Mouse (Mus musculus) left cerebral cortex, adult 2 months (tissue): Measurements from ENCODE around the gene Gm33543. TPM values are rescaled to one million over a fixed set of nuclear protein-coding genes. Genes with fewer than 3 reads are reported as not detected.

Experiments
- DNase-seq, 2 experiments: peaks; one replicate each; pipeline ENCODE4 v3.0.0; 2021 to 2022; ENCODE audit warnings: low spot score in 2 of 2, mixed read lengths in 1 of 2; ENCODE audit errors: extremely low spot score in 1 of 2
- H3K27ac ChIP-seq: fragments of 200-600 bp; 2 replicates; pipeline ENCODE4 v1.8.1; 2022
- H3K4me3 ChIP-seq: fragments of 200-600 bp; 2 replicates; pipeline ENCODE4 v1.8.1; 2022
- CTCF ChIP-seq: fragments of 200-600 bp; IDR thresholded peaks from 2 replicates; pipeline ENCODE4 v1.8.1; 2022; ENCODE audit warnings: antibody characterized with exemption, mild to moderate bottlenecking, moderate library complexity
- intact Hi-C: fragments of 180-260 bp; cut with DNase I; formaldehyde crosslinking; loops from one replicate; pipeline ENCODE4 v1.15.1; 2025
- total RNA-seq, 2 experiments: library from RNA; stranded (reverse); gene quantifications; 2 replicates each; pipeline ENCODE4 v1.2.3; 2021

Gm33543 gene
- total RNA-seq, 2 experiments from 2014 or later, result not detected

DNA sequence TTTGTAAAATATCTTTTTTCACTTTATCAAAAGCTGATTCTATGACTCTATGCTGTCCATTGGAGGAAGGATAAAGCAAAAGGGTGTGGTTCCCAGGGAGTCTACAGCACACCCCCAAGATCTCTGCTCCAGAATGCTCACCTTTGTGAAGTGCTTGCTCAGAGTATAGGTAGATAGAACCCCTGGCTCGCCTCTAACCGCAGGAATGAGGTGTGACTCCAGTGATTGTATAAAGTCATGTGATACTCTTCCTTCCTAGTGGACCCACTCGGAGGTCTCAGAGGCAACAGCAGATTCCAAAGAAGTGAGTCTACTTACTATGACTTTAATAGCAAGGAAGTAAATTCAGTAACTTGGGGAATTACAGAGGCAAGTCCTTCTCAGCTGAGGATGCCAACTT, 19.9 kb upstream of the Gm33543 start:
- H3K4me3 ChIP-seq, result no peak overlapping the region

DNA sequence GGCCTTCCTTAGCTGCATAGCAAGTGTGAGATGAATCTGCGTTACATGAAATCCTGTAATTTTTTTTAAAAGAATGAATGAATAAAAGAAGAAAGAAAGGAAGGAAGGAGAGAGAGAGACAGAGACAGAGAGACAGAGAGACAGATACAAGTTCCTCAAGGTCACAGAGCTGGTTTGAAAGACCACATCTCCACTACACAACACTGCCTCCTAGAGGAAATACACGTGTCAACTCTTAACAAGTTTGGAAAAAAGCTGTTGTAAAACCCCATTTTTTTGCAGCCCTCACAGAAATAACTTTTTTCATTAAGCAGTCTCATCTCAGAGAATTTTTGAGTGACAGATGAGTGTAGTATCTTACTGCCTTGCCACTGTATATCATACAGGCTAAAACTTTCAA, 15.4 kb upstream of the Gm33543 start:
- TF ChIP-seq CTCF, result peak; percentile 73
- H3K4me3 ChIP-seq, result no peak overlapping the region
- peak in 1 of 2 experiments; percentile 11 for DNase-seq
- H3K27ac ChIP-seq, result no peak overlapping the region
- intact Hi-C loops, result loop anchor here (2.0 kb wide), 1 partner anchor 305 kb away; no protein-coding TSS in a partner anchor

More for the DNA sequence above, 19.9 kb upstream of the Gm33543 start:
- intact Hi-C loops, result no loop called here
- DNase-seq, result no peak
- no peak for TF ChIP-seq CTCF
- no peak overlapping the region for H3K27ac ChIP-seq

DNA sequence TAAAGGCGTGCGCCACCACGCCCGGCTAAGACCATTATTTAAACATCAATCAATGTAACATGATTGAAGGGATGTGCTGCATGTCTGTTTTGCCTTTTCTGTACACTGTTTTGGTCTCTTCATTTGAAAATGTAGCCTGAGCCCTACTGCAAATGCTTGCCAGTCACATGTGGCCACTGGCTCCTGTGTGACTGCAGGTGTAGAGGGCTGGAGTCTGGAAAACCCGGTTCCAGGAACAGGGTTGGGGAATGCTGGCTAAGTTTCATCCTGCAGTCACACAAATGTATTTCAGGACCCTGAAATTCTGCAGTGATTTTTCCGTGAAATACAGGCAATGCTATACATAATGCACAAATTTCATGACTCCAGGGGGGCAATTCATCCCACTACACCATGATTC, 12.7 kb upstream of the Gm33543 start:
- TF ChIP-seq CTCF, result no peak
- no peak overlapping the region for H3K4me3 ChIP-seq
- intact Hi-C loops, result no loop called here

DNA sequence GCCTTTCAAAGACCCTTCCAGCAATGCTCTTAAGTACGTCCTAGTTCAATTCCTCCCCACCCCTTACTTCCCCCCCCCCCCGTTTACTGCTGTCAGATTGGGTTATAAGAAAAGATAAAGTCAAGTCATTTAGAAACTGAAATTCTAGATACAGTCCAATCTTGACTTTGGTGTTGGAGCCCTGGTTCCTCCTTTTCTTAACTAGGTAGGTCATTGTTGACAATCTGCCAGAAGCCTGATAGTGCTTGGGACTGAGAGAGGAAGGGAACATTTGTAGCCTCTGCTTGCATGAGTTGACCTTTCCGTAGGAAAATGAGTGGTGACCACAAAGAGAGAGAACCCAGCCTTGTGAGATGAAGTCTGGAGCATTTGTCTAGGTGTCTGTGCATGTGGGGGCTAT, 7.8 kb upstream of the Gm33543 start:
- no peak overlapping the region for H3K4me3 ChIP-seq
- TF ChIP-seq CTCF, result no peak
- no peak for DNase-seq
- H3K27ac ChIP-seq, result no peak overlapping the region
- intact Hi-C loops, result no loop called here

More for the DNA sequence above, 12.7 kb upstream of the Gm33543 start:
- H3K27ac ChIP-seq, result no peak overlapping the region
- no peak for DNase-seq

DNA sequence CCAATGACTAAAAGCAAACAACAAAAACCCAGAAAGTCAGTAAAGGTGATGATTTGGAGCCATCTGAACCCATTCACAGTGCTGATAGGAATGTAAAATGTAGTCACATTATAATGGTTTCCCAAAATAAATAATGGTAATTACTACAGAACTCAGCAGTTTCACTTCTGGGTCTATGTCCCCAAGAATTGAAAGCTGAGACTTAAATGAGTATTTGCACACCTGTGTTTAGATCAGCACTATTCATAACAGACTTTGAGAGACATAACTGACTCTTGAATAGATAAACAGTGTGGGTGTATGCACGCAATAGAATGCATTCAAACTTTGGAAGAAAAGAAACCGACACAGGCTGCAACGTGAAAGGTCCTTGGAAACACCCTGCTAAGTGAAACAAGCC, 4.0 kb upstream of the Gm33543 start:
- DNase-seq, result no peak
- intact Hi-C loops, result no loop called here

DNA sequence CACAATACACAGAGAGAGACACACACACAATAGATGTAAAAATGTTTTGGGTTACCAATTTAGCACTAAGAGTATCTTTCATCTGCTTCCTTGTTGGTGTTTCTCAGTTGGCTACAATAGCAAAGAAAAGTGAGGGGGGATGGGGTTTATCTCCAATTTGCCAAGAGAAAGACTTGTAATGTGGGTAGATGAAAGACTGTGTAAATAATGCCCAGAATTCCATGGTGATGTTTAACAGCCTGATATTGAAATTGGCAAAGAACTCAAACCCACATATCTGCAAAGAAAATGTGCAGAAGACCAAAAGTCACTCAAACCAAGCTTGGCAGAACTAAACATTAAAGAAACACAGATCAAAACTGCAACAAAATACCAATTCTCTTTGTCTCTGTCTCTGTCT, 3.6 kb upstream of the Gm33543 start:
- no peak for DNase-seq
- Histone ChIP-seq H3K27ac (no peak overlapping the region), H3K4me3 (no peak overlapping the region)
- no peak for TF ChIP-seq CTCF
- intact Hi-C loops, result no loop called here

More for the DNA sequence above, 4.0 kb upstream of the Gm33543 start:
- Histone ChIP-seq H3K27ac (no peak overlapping the region), H3K4me3 (no peak overlapping the region)
- TF ChIP-seq CTCF, result no peak

DNA sequence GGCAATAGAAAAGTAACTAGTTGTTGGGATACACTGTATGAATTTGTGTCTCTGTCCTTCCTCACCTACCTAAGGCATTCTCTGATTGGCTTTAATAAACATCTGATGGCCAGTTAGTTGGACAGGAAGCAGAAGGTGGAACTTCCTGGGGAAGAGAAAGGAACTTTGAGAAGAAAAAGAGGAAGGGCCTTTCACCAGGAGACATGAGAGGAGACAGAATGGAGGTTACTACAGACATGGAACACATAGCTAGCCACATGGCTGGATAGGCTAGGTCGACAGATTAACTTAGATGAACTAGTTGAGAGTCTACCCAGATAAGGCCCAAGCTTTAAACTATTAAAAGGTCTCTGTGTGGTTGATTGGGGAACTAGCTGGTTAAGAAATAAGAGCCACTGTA, 1.1 kb upstream of the Gm33543 start:
- no peak for DNase-seq
- no peak for TF ChIP-seq CTCF
- intact Hi-C loops, result no loop called here
- Histone ChIP-seq H3K4me3 (no peak overlapping the region), H3K27ac (no peak overlapping the region)

DNA sequence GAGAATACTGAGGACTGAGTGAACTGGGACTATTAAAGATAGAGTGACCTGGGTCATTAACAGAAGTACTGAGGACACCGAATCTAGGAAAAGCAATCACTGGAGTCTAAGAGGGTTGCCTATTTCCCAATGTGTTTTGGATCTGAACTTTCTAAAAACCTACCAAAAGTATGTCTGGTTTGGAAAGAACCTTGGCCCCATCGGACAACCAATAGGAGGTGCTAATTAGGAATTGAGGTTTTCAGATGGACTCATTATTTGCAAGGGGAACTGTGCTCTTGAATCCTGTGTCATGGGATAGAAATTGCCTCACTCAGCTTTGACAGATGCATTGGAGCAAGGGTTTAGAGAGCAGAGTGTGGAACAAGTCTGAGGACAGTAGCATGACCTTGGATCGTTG, 1.5 kb downstream of the Gm33543 start:
- DNase-seq, result no peak
- H3K4me3 ChIP-seq, result no peak overlapping the region
- no peak overlapping the region for H3K27ac ChIP-seq
- TF ChIP-seq CTCF, result no peak
- intact Hi-C loops, result no loop called here

DNA sequence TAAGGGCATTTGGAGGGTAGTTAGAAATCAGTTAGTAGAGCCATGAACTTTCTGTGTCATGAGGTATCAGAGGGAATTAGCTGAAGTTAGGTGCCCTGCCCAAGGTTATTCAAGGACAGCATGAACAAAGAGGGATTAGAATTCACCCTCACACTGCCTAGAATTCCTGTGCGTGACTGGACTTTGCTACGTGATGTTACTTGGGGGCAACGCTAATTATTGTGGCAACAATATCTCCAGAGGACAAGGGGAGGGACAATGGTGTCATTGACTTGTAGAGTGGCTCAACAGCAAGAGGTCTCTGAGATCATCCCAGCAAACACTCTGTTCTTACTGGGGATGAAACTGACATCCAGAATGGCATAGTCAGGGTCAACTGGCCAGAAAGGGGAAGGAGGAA, 2.9 kb downstream of the Gm33543 start:
- no peak for TF ChIP-seq CTCF
- intact Hi-C loops, result no loop called here
- Histone ChIP-seq H3K4me3 (no peak overlapping the region), H3K27ac (no peak overlapping the region)
- no peak for DNase-seq

DNA sequence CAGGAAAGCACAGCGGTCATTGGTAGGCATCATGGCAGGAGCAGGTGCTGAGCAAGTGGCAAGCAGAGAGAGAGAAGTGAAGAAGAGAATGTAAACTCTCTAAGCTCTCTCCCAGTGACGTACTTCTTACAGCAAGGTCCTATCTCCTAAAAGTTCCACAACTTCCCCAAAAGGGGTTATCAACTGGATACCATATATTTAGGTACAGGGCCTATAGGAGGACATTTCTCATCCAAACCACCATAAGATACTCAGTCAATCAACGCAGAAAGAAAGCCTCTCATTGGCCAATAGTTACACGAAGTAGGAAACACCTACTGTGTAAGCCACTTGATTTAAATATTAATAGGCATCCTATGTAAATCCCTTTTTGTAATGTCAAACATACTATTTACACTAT, 3.7 kb downstream of the Gm33543 start:
- no peak overlapping the region for H3K4me3 ChIP-seq
- H3K27ac ChIP-seq, result no peak overlapping the region
- TF ChIP-seq CTCF, result no peak
- intact Hi-C loops, result no loop called here
- DNase-seq, result no peak

DNA sequence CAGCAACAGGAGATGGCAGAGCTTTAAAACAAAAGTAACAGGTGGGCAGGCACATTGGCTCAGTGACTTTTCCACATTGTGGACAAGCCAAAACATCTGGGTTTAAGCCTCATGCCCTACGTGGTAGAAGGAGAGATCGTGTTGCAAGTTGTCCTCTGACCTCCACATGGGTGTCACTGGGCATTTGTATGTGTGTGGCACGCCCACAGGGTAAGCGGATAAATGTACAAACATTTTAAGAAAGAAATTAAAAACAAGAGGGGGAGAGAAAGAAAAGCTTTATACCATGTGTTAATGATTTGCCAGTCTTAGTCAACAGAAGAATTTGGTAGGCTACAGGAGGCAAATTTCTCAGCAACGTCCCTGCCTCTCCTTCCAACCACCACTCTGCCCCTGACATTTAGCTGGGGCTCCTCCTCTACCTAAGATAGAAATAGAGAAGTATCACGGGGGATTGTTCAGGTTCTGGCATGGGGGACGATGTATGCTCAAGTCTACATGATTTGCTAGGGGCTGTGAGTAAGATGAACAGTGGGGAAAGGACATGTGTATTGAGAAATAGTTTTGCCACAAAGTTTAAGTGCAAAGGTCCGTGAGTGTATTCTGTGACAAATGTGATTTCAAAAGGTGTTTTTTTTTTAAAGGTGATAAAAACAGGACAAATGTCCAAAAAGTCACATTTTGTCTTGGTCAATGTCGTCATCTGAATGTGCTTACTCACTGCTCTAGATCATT, 6.0 kb downstream of the Gm33543 start:
- H3K4me3 ChIP-seq, result no peak overlapping the region
- TF ChIP-seq CTCF, result no peak
- H3K27ac ChIP-seq, result no peak overlapping the region
- intact Hi-C loops, result no loop called here
- no peak for DNase-seq

DNA sequence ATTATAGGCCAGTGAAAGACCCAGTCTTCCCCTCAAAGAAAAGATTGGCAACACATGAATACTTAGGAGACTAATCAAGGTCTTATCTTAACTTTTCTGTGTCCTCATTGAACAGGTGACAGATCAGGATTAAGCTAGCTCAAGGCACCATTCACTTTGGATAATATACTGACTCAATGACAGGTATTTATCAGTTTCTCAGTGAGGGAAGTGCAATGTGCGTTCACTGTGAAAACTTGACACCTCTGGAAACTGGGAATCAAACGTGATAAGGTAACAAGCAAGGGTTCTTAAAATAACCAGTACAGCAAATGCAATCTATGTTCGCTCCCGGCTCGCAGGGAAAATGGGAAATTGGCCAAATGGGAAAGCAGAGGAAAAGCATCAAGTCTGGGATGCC, 11.8 kb downstream of the Gm33543 start:
- no peak for TF ChIP-seq CTCF
- DNase-seq, result no peak
- Histone ChIP-seq H3K27ac (no peak overlapping the region), H3K4me3 (no peak overlapping the region)
- intact Hi-C loops, result no loop called here

DNA sequence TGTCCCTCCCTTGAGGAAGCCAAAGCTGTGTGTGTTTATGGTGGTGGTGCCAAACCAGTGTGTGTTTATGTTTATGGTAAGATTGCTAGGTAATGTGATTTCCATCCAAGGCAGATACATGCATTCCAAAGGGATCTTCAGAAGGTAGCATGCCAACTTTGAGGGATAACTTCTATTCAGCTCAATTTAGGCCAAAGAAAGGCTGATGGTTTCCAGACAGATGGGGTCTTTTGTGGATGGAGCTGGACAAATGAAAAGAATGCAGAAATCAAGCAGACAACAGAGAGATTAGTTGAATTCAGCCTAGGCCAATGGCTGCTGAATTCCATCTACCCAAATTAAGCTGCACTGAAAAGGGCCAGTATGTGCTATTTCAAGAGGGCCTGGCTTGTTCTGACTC, 13.3 kb downstream of the Gm33543 start:
- no peak for TF ChIP-seq CTCF
- intact Hi-C loops, result no loop called here
- Histone ChIP-seq H3K4me3 (no peak overlapping the region), H3K27ac (no peak overlapping the region)
- no peak for DNase-seq
